Mouse (Mus musculus): ENCODE results near the gene Stxbp1.
A peak's percentile ranks its signal among the peaks of the same experiment; 100 is the strongest.

DNA sequence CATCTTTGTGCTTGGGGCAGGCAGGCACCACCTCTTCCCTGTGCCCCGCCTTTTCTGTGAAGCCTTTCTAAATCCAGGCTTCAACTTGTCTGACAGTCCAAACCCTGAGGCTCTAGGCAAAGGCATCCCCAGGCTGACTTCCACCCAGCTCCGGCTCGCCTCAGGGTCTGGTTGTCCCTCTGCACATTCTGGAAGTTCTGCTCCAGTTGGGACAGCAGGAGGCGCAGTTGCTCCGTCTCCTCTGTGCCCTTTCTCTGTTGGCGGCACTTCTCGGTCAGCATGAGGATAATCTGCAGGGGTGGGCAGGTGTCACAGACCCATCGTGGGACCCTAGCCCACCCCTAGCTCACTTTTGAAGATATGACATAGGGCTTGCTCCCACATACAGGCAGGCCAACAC, 67.9 kb downstream of the Stxbp1 start:
- TF ChIP-seq POLR2A (IDR thresholded peaks at IDR 0.05; ENCODE audit: low read depth, low read length): no peak
- TF ChIP-seq CTCF (IDR thresholded peaks at IDR 0.05; ENCODE audit: extremely low read depth, insufficient read depth, insufficient read length, insufficient replicate concordance): peak; percentile 68; the same call in 1 of the 2 replicates
